Mouse (Mus musculus) lung, postnatal 14 days (tissue): ENCODE measurements around the gene Draxin.

Experiments used
- DNase-seq: peaks from one replicate; pipeline ENCODE4 v3.0.0; 2021

Gene Draxin

GRCm38 (mm10) chr4:148082257-148083044, 48.0 kb downstream of the Draxin start:
- peak; percentile 70 for DNase-seq

- DNase-seq = no peak
Observed at GRCm38 (mm10) chr4:148081201-148081600, 49.3 kb downstream of the Draxin start.

GRCm38 (mm10) chr4:148080597-148080973, 49.9 kb downstream of the Draxin start:
- no peak for DNase-seq

- DNase-seq = no peak
Observed at GRCm38 (mm10) chr4:148079944-148080596, 50.4 kb downstream of the Draxin start.

GRCm38 (mm10) chr4:148079212-148079611, 51.3 kb downstream of the Draxin start:
- DNase-seq = no peak

- no peak for DNase-seq
Observed at GRCm38 (mm10) chr4:148075881-148076280, 54.6 kb downstream of the Draxin start.

GRCm38 (mm10) chr4:148075259-148075658, 55.2 kb downstream of the Draxin start:
- DNase-seq = peak; percentile 73

- no peak for DNase-seq
Observed at GRCm38 (mm10) chr4:148074521-148075189, 55.8 kb downstream of the Draxin start.

GRCm38 (mm10) chr4:148071508-148071907, 59.0 kb downstream of the Draxin start:
- no peak for DNase-seq

GRCm38 (mm10) chr4:148069602-148070218, 60.8 kb downstream of the Draxin start:
- DNase-seq = no peak

GRCm38 (mm10) chr4:148067346-148067745, 63.2 kb downstream of the Draxin start:
- DNase-seq = no peak

GRCm38 (mm10) chr4:148066401-148066744, 64.1 kb downstream of the Draxin start:
- DNase-seq = no peak

- DNase-seq = no peak
Observed at GRCm38 (mm10) chr4:148065702-148066400, 64.6 kb downstream of the Draxin start.

- DNase-seq = no peak
Observed at GRCm38 (mm10) chr4:148061086-148061480, 69.4 kb downstream of the Draxin start.

- peak; percentile 60 for DNase-seq
Observed at GRCm38 (mm10) chr4:148060120-148061085, 70.1 kb downstream of the Draxin start.

- no peak for DNase-seq
Observed at GRCm38 (mm10) chr4:148058993-148059392, 71.5 kb downstream of the Draxin start.

- no peak for DNase-seq
Observed at GRCm38 (mm10) chr4:148058218-148058819, 72.2 kb downstream of the Draxin start.

GRCm38 (mm10) chr4:148057661-148058209, 72.8 kb downstream of the Draxin start:
- no peak for DNase-seq

- peak; percentile 11 for DNase-seq
Observed at GRCm38 (mm10) chr4:148056801-148057200, 73.7 kb downstream of the Draxin start.

- no peak for DNase-seq
Observed at GRCm38 (mm10) chr4:148056246-148056645, 74.3 kb downstream of the Draxin start.
